Mouse (Mus musculus): ENCODE results near the gene Ccdc22. TPM values are rescaled to one million over a fixed set of nuclear protein-coding genes. Genes with fewer than 3 reads are reported as not detected.

The Ccdc22 gene
- polyA plus RNA-seq, 1 experiment from 2014 or later, result 30.2 TPM

DNA sequence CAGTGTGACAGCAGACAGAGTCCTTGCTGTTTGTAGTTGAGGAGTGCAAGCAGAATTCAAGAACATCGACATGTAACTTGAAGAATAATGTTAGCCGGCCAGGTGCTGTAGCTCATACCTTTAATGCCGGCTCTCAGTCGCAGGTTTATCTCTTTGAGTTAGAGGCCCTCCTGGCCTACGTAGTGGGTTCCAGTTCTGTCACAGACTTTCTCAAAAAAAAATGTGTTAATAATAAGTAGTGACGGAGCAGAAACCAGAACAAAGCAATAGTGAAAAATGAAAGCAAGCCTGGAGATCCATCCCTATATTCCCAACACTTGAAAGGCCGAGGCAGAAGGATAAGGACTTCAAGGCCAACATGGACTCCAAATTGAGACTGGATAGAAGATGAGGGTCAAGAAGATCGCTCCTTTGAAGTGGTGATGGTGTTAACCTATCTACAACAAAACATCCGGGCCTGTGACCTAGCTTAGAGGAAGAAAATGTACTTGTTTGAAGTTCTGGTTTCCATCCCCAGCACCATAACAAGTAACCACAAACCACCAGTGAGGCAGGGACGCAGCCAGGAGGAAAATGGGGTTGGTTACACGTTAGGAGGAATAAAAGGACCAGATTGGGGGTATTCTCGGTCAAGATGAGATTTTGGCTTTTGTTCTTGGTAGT, 12.7 kb upstream of the Ccdc22 start:
- no peak overlapping the region for H3K27ac ChIP-seq (ENCODE audit: low read length)
- H3K4me1 ChIP-seq (replicated peaks; ENCODE audit: control insufficient read depth, insufficient read depth, low read length), result no peaks in the 10 kb centered on the region
- no peak overlapping the region for H3K9ac ChIP-seq (ENCODE audit: low read length)
- no peak overlapping the region for H3K4me3 ChIP-seq (ENCODE audit: low read length)
- H3K36me3 ChIP-seq (ENCODE audit: control insufficient read depth, insufficient read depth, low read length), result no peaks in the 10 kb centered on the region
- H3K4me2 ChIP-seq (ENCODE audit: low read depth, low read length), result no peak overlapping the region
- no peak for ATAC-seq (ENCODE audit: low read depth)
- 74% methylated on average over 12 of the region's 12 CpGs for WGBS
- H3K9me3 ChIP-seq (ENCODE audit: control insufficient read depth, low read length), result no peaks in the 10 kb centered on the region
- no peaks in the 10 kb centered on the region for H3K27me3 ChIP-seq (ENCODE audit: control insufficient read depth, insufficient read depth, low read depth, low read length)

DNA sequence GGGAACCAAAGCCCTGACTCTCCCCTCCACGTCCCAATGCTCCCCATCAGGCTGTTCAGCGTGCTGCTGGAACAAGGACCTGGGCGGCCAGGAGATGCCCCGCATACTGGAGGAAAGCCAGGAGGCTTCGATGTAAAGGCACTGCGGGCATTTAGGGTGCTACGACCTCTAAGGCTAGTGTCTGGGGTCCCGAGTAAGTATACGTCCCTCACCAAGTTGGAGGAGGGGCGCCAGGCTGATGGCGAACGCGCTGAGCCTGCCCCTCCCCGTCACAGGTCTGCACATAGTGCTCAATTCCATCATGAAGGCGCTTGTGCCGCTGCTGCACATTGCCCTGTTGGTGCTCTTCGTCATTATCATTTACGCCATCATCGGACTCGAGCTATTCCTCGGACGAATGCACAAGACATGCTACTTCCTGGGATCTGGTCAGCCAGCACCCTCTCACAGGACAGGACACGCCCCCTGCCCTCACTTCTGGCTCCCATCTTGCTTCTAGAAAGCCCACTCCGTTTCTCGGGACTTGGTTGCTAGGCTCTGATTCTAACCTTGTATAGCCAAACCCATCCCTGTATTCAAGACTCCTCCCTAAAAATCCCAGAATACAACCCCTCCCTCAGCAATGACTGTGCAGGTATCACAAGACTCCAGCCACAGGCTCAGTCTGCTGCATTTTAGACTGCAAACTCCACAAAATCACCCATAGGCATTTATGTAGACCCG, 5.4 kb upstream of the Ccdc22 start:
- H3K27ac ChIP-seq (ENCODE audit: low read length), result no peak overlapping the region
- no peaks in the 10 kb centered on the region for H3K4me1 ChIP-seq (replicated peaks; ENCODE audit: control insufficient read depth, insufficient read depth, low read length)
- peak overlapping the region; percentile 39; the same call in 1 of the 2 replicates for H3K9ac ChIP-seq (ENCODE audit: low read length)
- no peaks in the 10 kb centered on the region for H3K9me3 ChIP-seq (ENCODE audit: control insufficient read depth, low read length)
- peak overlapping the region; percentile 60 for H3K4me2 ChIP-seq (ENCODE audit: low read depth, low read length)
- 22% methylated on average over 26 of the region's 26 CpGs for WGBS
- peak; percentile 23; the same call in 1 of the 2 replicates for ATAC-seq (ENCODE audit: low read depth)
- peak overlapping the region; percentile 43 for H3K4me3 ChIP-seq (ENCODE audit: low read length)
- no peaks in the 10 kb centered on the region for H3K36me3 ChIP-seq (ENCODE audit: control insufficient read depth, insufficient read depth, low read length)
- no peaks in the 10 kb centered on the region for H3K27me3 ChIP-seq (ENCODE audit: control insufficient read depth, insufficient read depth, low read depth, low read length)

DNA sequence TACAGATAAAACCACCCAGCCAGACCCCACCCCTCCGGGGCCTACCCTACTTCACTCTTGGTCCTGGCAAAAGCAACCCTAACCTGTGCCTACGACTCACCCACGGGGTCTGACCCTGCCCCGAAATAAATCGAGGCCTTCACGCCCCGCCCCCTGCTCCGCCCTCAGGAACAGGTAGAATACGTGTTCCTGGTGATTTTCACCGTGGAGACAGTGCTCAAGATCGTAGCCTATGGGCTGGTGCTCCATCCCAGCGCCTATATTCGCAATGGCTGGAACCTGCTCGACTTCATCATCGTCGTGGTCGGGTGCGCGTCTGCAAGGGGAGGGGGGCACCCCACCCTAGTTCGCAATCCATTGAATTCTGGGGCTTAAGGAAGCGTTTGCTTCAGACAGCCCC, 4.7 kb upstream of the Ccdc22 start:
- 25% methylated on average over 21 of the region's 21 CpGs for WGBS
- Histone ChIP-seq H3K4me2 (ENCODE audit: low read depth, low read length) (peak overlapping the region; percentile 60), H3K9me3 (ENCODE audit: control insufficient read depth, low read length) (no peaks in the 10 kb centered on the region), H3K27me3 (ENCODE audit: control insufficient read depth, insufficient read depth, low read depth, low read length) (no peaks in the 10 kb centered on the region), H3K4me3 (ENCODE audit: low read length) (peak overlapping the region; percentile 43), H3K27ac (ENCODE audit: low read length) (no peak overlapping the region), H3K9ac (ENCODE audit: low read length) (peak overlapping the region; percentile 39; the same call in 1 of the 2 replicates), H3K4me1 (replicated peaks; ENCODE audit: control insufficient read depth, insufficient read depth, low read length) (no peaks in the 10 kb centered on the region), H3K36me3 (ENCODE audit: control insufficient read depth, insufficient read depth, low read length) (no peaks in the 10 kb centered on the region)
- no peak for ATAC-seq (ENCODE audit: low read depth)

DNA sequence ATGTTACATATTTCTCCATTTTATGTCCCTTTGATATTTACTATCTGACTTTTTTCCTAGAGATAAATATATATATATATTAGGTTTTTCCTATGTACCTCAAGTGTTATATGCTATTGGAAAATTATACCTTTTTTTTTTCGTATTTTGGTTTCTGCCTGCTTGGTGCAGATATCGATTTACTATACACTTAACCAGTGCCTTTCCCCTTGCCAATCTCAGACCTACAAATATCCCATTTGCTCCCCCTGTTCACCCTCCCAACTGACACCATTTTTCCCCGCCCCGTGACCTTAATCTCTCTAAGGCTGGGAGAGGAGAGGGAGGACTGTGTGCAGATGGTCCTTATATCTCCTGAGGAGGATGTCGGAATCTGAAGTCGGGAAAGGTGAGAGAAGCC, 1.5 kb upstream of the Ccdc22 start, which contains the start of gene Cacna1f:
Gene Cacna1f (plus strand): TSS at position 301 of the 400 bp plus-strand sequence.
- ATAC-seq (ENCODE audit: low read depth), result no peak
- H3K4me1 ChIP-seq (replicated peaks; ENCODE audit: control insufficient read depth, insufficient read depth, low read length), result peaks cover 3% of the 10 kb centered on the region; the same call in 1 of the 2 replicates
- no peaks in the 10 kb centered on the region for H3K9me3 ChIP-seq (ENCODE audit: control insufficient read depth, low read length)
- H3K36me3 ChIP-seq (ENCODE audit: control insufficient read depth, insufficient read depth, low read length), result no peaks in the 10 kb centered on the region
- no peak within 1 kb of the TSS for H3K4me3 ChIP-seq (ENCODE audit: low read length)
- H3K27me3 ChIP-seq (ENCODE audit: control insufficient read depth, insufficient read depth, low read depth, low read length), result no peaks in the 10 kb centered on the region
- no peak within 1 kb of the TSS for H3K9ac ChIP-seq (ENCODE audit: low read length)
- H3K4me2 ChIP-seq (ENCODE audit: low read depth, low read length), result no peak within 1 kb of the TSS
- H3K27ac ChIP-seq (ENCODE audit: low read length), result no peak within 1 kb of the TSS
- 75% methylated on average over 6 of the region's 6 CpGs for WGBS

DNA sequence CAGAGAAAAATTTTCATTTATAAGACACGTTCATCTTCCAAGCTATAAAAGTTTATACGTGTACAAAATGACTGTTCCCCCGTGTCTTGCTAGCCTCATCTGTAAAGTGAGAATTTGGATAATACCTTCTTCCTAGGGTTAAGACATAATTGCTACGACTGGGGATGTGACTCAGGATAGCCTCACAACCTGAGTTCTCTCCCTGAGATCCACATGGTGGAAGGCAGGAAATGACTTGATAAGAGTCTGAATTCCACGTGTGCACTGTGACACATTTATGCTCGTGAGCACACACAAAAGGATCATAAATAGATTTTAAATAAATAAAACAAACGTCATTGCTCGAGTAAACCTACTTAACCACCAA, 241 bp upstream of the Ccdc22 start:
- H3K36me3 ChIP-seq (ENCODE audit: control insufficient read depth, insufficient read depth, low read length), result no peaks in the 10 kb centered on the region
- WGBS, result 34% methylated on average over 8 of the region's 8 CpGs
- peak; percentile 25; the same call in 1 of the 2 replicates for ATAC-seq (ENCODE audit: low read depth)
- H3K4me2 ChIP-seq (ENCODE audit: low read depth, low read length), result peak overlapping the region; percentile 29; the same call in 1 of the 2 replicates
- no peak overlapping the region for H3K9ac ChIP-seq (ENCODE audit: low read length)
- H3K27me3 ChIP-seq (ENCODE audit: control insufficient read depth, insufficient read depth, low read depth, low read length), result no peaks in the 10 kb centered on the region
- no peak overlapping the region for H3K27ac ChIP-seq (ENCODE audit: low read length)
- H3K4me3 ChIP-seq (ENCODE audit: low read length), result no peak overlapping the region
- H3K9me3 ChIP-seq (ENCODE audit: control insufficient read depth, low read length), result no peaks in the 10 kb centered on the region
- H3K4me1 ChIP-seq (replicated peaks; ENCODE audit: control insufficient read depth, insufficient read depth, low read length), result peaks cover 3% of the 10 kb centered on the region; the same call in 1 of the 2 replicates

DNA sequence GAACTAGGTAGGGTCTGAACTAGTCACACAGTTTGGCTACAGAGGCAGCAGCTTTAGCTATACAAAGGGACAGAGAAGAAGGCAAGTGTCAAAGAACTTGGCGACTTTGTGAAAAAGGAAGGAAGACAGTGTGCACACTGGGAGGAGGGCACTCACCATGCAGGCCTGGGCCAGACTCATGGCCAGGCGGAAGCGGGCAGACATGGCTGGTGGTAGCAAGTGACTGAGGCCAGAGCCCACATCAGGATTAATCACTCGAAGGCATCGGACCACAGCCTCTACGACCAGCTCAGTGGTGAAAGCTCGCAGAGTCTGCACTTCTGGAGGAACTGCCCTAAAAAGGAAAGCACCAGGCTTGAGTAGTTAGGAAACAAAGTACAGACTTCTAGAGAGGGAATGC, 1.3 kb downstream of the Ccdc22 start:
- whole genome bisulfite sequencing, result 88% methylated on average over 7 of the region's 7 CpGs
- H3K4me1 ChIP-seq (replicated peaks; ENCODE audit: control insufficient read depth, insufficient read depth, low read length), result peaks cover 3% of the 10 kb centered on the region; the same call in 1 of the 2 replicates
- no peak for ATAC-seq (ENCODE audit: low read depth)
- no peak overlapping the region; the same call in 1 of the 2 replicates for H3K9ac ChIP-seq (ENCODE audit: low read length)
- H3K27me3 ChIP-seq (ENCODE audit: control insufficient read depth, insufficient read depth, low read depth, low read length), result no peaks in the 10 kb centered on the region
- no peaks in the 10 kb centered on the region for H3K9me3 ChIP-seq (ENCODE audit: control insufficient read depth, low read length)
- no peak overlapping the region; the same call in 1 of the 2 replicates for H3K4me3 ChIP-seq (ENCODE audit: low read length)
- no peaks in the 10 kb centered on the region for H3K36me3 ChIP-seq (ENCODE audit: control insufficient read depth, insufficient read depth, low read length)
- H3K4me2 ChIP-seq (ENCODE audit: low read depth, low read length), result no peak overlapping the region; the same call in 1 of the 2 replicates
- H3K27ac ChIP-seq (ENCODE audit: low read length), result no peak overlapping the region

DNA sequence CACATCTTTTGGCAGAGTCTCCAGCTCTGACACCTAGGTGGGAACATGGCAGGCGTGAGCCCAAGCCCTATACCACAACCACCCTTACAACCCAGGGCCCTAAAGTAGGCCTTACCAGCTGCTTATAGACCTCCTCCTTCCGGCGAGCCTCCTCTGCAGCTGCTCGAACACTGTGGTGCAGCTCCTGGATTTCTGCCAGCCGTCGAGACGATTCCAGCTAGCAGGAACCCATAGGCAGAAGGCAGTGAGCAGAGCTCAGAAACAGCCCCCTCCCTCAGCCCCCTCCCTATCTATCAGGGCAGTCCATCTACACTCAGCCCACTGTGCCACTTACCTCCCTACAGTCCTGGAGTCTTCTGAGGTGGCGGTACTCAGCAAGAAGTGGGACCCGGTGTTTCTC, 9.9 kb downstream of the Ccdc22 start:
- H3K9ac ChIP-seq (ENCODE audit: low read length), result no peak overlapping the region
- H3K27ac ChIP-seq (ENCODE audit: low read length), result no peak overlapping the region
- no peak for ATAC-seq (ENCODE audit: low read depth)
- no peak overlapping the region for H3K4me3 ChIP-seq (ENCODE audit: low read length)
- H3K27me3 ChIP-seq (ENCODE audit: control insufficient read depth, insufficient read depth, low read depth, low read length), result no peaks in the 10 kb centered on the region
- peaks cover 3% of the 10 kb centered on the region; the same call in 1 of the 2 replicates for H3K36me3 ChIP-seq (ENCODE audit: control insufficient read depth, insufficient read depth, low read length)
- H3K9me3 ChIP-seq (ENCODE audit: control insufficient read depth, low read length), result no peaks in the 10 kb centered on the region
- WGBS, result 66% methylated on average over 9 of the region's 9 CpGs
- H3K4me2 ChIP-seq (ENCODE audit: low read depth, low read length), result no peak overlapping the region
- no peaks in the 10 kb centered on the region for H3K4me1 ChIP-seq (replicated peaks; ENCODE audit: control insufficient read depth, insufficient read depth, low read length)

DNA sequence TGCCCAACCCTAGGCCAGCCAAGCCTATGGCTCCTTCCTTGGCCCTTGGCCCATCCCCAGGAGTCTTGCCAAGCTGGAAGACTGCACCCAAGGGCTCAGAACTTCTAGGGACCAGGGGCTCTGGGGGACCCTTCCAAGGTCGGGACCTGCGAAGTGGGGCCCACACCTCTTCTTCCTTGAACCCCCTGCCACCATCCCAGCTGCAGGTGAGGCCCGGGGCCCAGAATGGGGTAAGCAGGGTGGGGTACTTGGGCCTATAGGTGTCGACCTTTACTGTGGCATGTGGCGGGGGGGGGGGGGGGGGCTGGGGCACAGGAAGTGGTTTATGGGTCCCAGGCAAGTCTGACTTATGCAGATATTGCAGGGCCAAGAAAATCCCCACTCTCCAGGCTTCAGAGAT, 19.0 kb downstream of the Ccdc22 start:
- WGBS, result 82% methylated on average over 4 of the region's 5 CpGs
- no peak overlapping the region for H3K4me3 ChIP-seq (ENCODE audit: low read length)
- no peaks in the 10 kb centered on the region for H3K36me3 ChIP-seq (ENCODE audit: control insufficient read depth, insufficient read depth, low read length)
- no peak overlapping the region for H3K9ac ChIP-seq (ENCODE audit: low read length)
- H3K27ac ChIP-seq (ENCODE audit: low read length), result no peak overlapping the region
- no peaks in the 10 kb centered on the region for H3K4me1 ChIP-seq (replicated peaks; ENCODE audit: control insufficient read depth, insufficient read depth, low read length)
- H3K27me3 ChIP-seq (ENCODE audit: control insufficient read depth, insufficient read depth, low read depth, low read length), result no peaks in the 10 kb centered on the region
- no peak overlapping the region for H3K4me2 ChIP-seq (ENCODE audit: low read depth, low read length)
- no peaks in the 10 kb centered on the region for H3K9me3 ChIP-seq (ENCODE audit: control insufficient read depth, low read length)
- ATAC-seq (ENCODE audit: low read depth), result no peak

DNA sequence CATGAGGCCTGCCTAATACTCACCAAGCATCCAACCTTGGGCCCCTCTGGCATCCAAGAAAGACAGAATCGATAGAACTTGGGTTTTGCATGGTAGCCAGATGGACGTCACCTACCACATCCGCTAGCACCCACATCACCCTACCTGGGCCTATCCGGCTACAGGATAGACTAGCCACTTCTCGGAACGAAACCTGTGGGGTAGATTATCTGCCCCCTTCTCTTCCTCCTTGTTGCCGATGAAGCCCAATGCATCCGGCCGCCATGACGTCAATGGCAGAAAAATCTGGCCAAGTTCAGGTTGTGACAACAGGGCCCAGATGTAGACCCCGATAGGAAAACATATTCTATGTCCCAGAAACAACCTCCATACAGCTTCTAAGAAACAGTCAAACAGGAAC, 21.4 kb downstream of the Ccdc22 start:
- no peak overlapping the region for H3K4me3 ChIP-seq (ENCODE audit: low read length)
- H3K4me1 ChIP-seq (replicated peaks; ENCODE audit: control insufficient read depth, insufficient read depth, low read length), result no peaks in the 10 kb centered on the region
- H3K4me2 ChIP-seq (ENCODE audit: low read depth, low read length), result no peak overlapping the region
- H3K27ac ChIP-seq (ENCODE audit: low read length), result no peak overlapping the region
- H3K9me3 ChIP-seq (ENCODE audit: control insufficient read depth, low read length), result no peaks in the 10 kb centered on the region
- no peaks in the 10 kb centered on the region for H3K27me3 ChIP-seq (ENCODE audit: control insufficient read depth, insufficient read depth, low read depth, low read length)
- H3K9ac ChIP-seq (ENCODE audit: low read length), result no peak overlapping the region
- WGBS, result 90% methylated on average over 11 of the region's 11 CpGs
- H3K36me3 ChIP-seq (ENCODE audit: control insufficient read depth, insufficient read depth, low read length), result no peaks in the 10 kb centered on the region
- ATAC-seq (ENCODE audit: low read depth), result no peak

All from lung, embryonic 16.5 days (tissue).